Mouse (Mus musculus) thymus, adult 2 months (tissue): Measurements from ENCODE around the gene Prkcg. TPM values are rescaled to one million over a fixed set of nuclear protein-coding genes. Genes with fewer than 3 reads are reported as not detected.

Experiments used
- DNase-seq: peaks from one replicate; pipeline ENCODE4 v3.0.0; 2021
- H3K27ac ChIP-seq: fragments of 200-500 bp; 2 replicates; pipeline ENCODE4 v1.5.1; 2012; ENCODE audit warnings: low read length, control low read depth; ENCODE audit not compliant: control insufficient read depth, insufficient read depth
- H3K27me3 ChIP-seq: fragments of 200-500 bp; 2 replicates; pipeline ENCODE4 v1.6.1; 2012; ENCODE audit warnings: mild to moderate bottlenecking, low read length, moderate library complexity, mixed read lengths; ENCODE audit not compliant: control insufficient read depth, insufficient read depth
- H3K36me3 ChIP-seq: fragments of 200-500 bp; 2 replicates; pipeline ENCODE4 v1.6.1; 2012; ENCODE audit warnings: mild to moderate bottlenecking, low read length, moderate library complexity; ENCODE audit not compliant: control insufficient read depth, insufficient read depth
- H3K4me1 ChIP-seq: fragments of 200-500 bp; replicated peaks from 2 replicates; pipeline ENCODE4 v1.6.1; 2012; ENCODE audit warnings: low read length; ENCODE audit not compliant: control insufficient read depth, insufficient read depth
- H3K4me3 ChIP-seq: fragments of 200-500 bp; 2 replicates; pipeline ENCODE4 v1.5.1; 2012; ENCODE audit warnings: mild to moderate bottlenecking, low read length, control low read depth, moderate library complexity; ENCODE audit not compliant: control insufficient read depth, insufficient read depth
- CTCF ChIP-seq: fragments of 200-500 bp; IDR thresholded peaks from 2 replicates; pipeline ENCODE4 v1.5.1; 2012; ENCODE audit warnings: mild to moderate bottlenecking, control low read depth, low read length, moderate library complexity, borderline replicate concordance; ENCODE audit not compliant: control insufficient read depth, poor library complexity, insufficient read depth; ENCODE audit errors: extremely low read depth
- POLR2A ChIP-seq: fragments of 200-500 bp; IDR thresholded peaks from 2 replicates; pipeline ENCODE4 v1.6.1; 2012; ENCODE audit warnings: mild to moderate bottlenecking, low read length, control low read depth, moderate library complexity; ENCODE audit not compliant: control insufficient read depth, poor library complexity, insufficient read depth; ENCODE audit errors: extremely low read depth
- WGBS: fragments of 180-500 bp; shearing (Covaris S2); methylation state at CpG from one replicate; pipeline ENCODE4 v1.1.7; 2018; 5-methylcytosine and 5-hydroxymethylcytosine counted together
- polyA plus RNA-seq: library from polyadenylated mRNA; depleted of rRNA; stranded (reverse); fragments of >200 nt; gene quantifications from 2 replicates; pipeline ENCODE4 v1.2.3, GENCODE M21; 2012

The Prkcg gene
- polyA plus RNA-seq, 1 experiment = 0.86 TPM

GRCm38 (mm10) chr7:3280080-3280653 is 8.8 kb upstream of the Prkcg start:
- TF ChIP-seq POLR2A = no peak
- TF ChIP-seq CTCF = no peak
- no peak overlapping the region for H3K27ac ChIP-seq
- WGBS = 90% methylated on average over 5 of the region's 5 CpGs
- DNase-seq = no peak
- no peaks in the 10 kb centered on the region for H3K27me3 ChIP-seq
- H3K4me1 ChIP-seq = peaks cover 3% of the 10 kb centered on the region
- H3K4me3 ChIP-seq = no peak overlapping the region
- H3K36me3 ChIP-seq = no peaks in the 10 kb centered on the region

- Histone ChIP-seq H3K4me1 (no peaks in the 10 kb centered on the region), H3K27me3 (no peaks in the 10 kb centered on the region), H3K27ac (no peak overlapping the region), H3K36me3 (no peaks in the 10 kb centered on the region), H3K4me3 (no peak overlapping the region)
- TF ChIP-seq CTCF (no peak), POLR2A (no peak)
- WGBS = 55% methylated on average over 8 of the region's 8 CpGs
- DNase-seq = no peak
These were observed 8.3 kb upstream of the Prkcg start for GRCm38 (mm10) chr7:3280654-3281153.

GRCm38 (mm10) chr7:3281741-3282140 is 7.2 kb upstream of the Prkcg start:
- Histone ChIP-seq H3K4me1 (no peaks in the 10 kb centered on the region), H3K36me3 (no peaks in the 10 kb centered on the region), H3K4me3 (no peak overlapping the region), H3K27ac (no peak overlapping the region), H3K27me3 (no peaks in the 10 kb centered on the region)
- TF ChIP-seq POLR2A (no peak), CTCF (no peak)
- WGBS = 52% methylated on average over 6 of the region's 6 CpGs
- no peak for DNase-seq

GRCm38 (mm10) chr7:3283081-3283875 is 5.7 kb upstream of the Prkcg start:
- DNase-seq = no peak
- Histone ChIP-seq H3K4me1 (no peaks in the 10 kb centered on the region), H3K36me3 (no peaks in the 10 kb centered on the region), H3K27me3 (no peaks in the 10 kb centered on the region), H3K27ac (no peak overlapping the region), H3K4me3 (no peak overlapping the region)
- TF ChIP-seq POLR2A (no peak), CTCF (no peak)
- WGBS = 91% methylated on average over 11 of the region's 11 CpGs

- no peaks in the 10 kb centered on the region for H3K4me1 ChIP-seq
These were observed 4.4 kb upstream of the Prkcg start for GRCm38 (mm10) chr7:3284604-3285003.

GRCm38 (mm10) chr7:3286036-3286435 is 2.9 kb upstream of the Prkcg start:
- H3K4me3 ChIP-seq = no peak overlapping the region
- H3K27me3 ChIP-seq = no peaks in the 10 kb centered on the region
- WGBS = 69% methylated on average over 5 of the region's 5 CpGs
- DNase-seq = no peak
- no peaks in the 10 kb centered on the region for H3K36me3 ChIP-seq
- 0 out of 2 replicates have a peak, but pooled peaks cover 6% of the 10 kb centered on the region for H3K4me1 ChIP-seq
- TF ChIP-seq POLR2A = no peak
- no peak for TF ChIP-seq CTCF
- H3K27ac ChIP-seq = no peak overlapping the region

More at GRCm38 (mm10) chr7:3284604-3285003, 4.4 kb upstream of the Prkcg start:
- no peak overlapping the region for H3K4me3 ChIP-seq
- no peak overlapping the region for H3K27ac ChIP-seq
- no peaks in the 10 kb centered on the region for H3K27me3 ChIP-seq
- DNase-seq = no peak
- 93% methylated on average over 10 of the region's 10 CpGs for WGBS
- TF ChIP-seq POLR2A (no peak), CTCF (no peak)
- H3K36me3 ChIP-seq = no peaks in the 10 kb centered on the region

GRCm38 (mm10) chr7:3287186-3287585 is 1.8 kb upstream of the Prkcg start:
- WGBS = 94% methylated on average over 7 of the region's 7 CpGs
- Histone ChIP-seq H3K27me3 (no peaks in the 10 kb centered on the region), H3K4me3 (no peak overlapping the region), H3K36me3 (no peaks in the 10 kb centered on the region), H3K4me1 (0 out of 2 replicates have a peak, but pooled peaks cover 6% of the 10 kb centered on the region), H3K27ac (no peak overlapping the region)
- TF ChIP-seq CTCF (no peak), POLR2A (no peak)
- no peak for DNase-seq
